Mouse (Mus musculus) bone marrow, adult 2 months (tissue): ENCODE data around the gene Tmem266.

Source experiments
- CTCF ChIP-seq: fragments of 200-500 bp; IDR thresholded peaks from 2 replicates; pipeline ENCODE4 v1.5.1; 2011; ENCODE audit warnings: low read length, control low read depth; ENCODE audit not compliant: control insufficient read depth, insufficient read depth
- POLR2A ChIP-seq: fragments of 200-500 bp; IDR thresholded peaks from 2 replicates; pipeline ENCODE4 v1.6.1; 2011; ENCODE audit warnings: low read depth, mild to moderate bottlenecking, control low read depth, low read length, borderline replicate concordance; ENCODE audit not compliant: control insufficient read depth

- peak; percentile 49; the same call in 1 of the 2 replicates for TF ChIP-seq CTCF
- no peak for TF ChIP-seq POLR2A
Measured at GRCm38 (mm10) chr9:55429242-55429975, 102.7 kb downstream of the Tmem266 start.
